ENCODE assay signal across 8 mouse cellular contexts in genomic region chr9:56635121-56635497, GRCm38 (mm10).
DNase-seq lines count a peak whose midpoint lies in the region; ATAC-seq and TF ChIP-seq lines count a peak whose summit lies in the region.

No protein-coding gene starts in this region.

- intact Hi-C loops in heart, adult 2 months (cut with DNase I): loop anchor here (5.0 to 10.0 kb wide), 3 partner anchors 220 to 423 kb away; partner anchors contain the start of genes Hmg20a and Peak1

- TF ChIP-seq POLR2A in cerebellum, adult 2 months (IDR thresholded peaks at IDR 0.05; ENCODE audit: borderline replicate concordance, insufficient read depth, low read length): no peak
- no peak for TF ChIP-seq POLR2A in heart, adult 2 months (IDR thresholded peaks at IDR 0.05; ENCODE audit: insufficient read depth, low read depth, low read length)

- H3K27ac ChIP-seq in cerebellum, adult 2 months (ENCODE audit: insufficient read depth, low read length): peak overlapping the region; percentile 86
- H3K27ac ChIP-seq in heart, adult 2 months: no peak overlapping the region
- no peak overlapping the region for H3K27ac ChIP-seq in kidney, embryonic 16.5 days (ENCODE audit: low read length)
- peak overlapping the region; percentile 89 for H3K27ac ChIP-seq in midbrain, embryonic 12.5 days (replicated peaks)

- H3K36me3 ChIP-seq in heart, adult 2 months (ENCODE audit: control insufficient read depth, insufficient read depth, low read length): no peaks in the 10 kb centered on the region
- no peaks in the 10 kb centered on the region for H3K36me3 ChIP-seq in kidney, embryonic 16.5 days (ENCODE audit: insufficient read depth, low read length)
- no peaks in the 10 kb centered on the region for H3K36me3 ChIP-seq in midbrain, embryonic 12.5 days

- peak overlapping the region; percentile 53 for H3K4me3 ChIP-seq in cerebellum, adult 2 months (replicated peaks; ENCODE audit: insufficient read depth, low read depth, low read length)
- peak overlapping the region; percentile 64 for H3K4me3 ChIP-seq in heart, adult 2 months
- H3K4me3 ChIP-seq in kidney, embryonic 16.5 days (ENCODE audit: low read length): peak overlapping the region; percentile 66
- peak overlapping the region; percentile 72 for H3K4me3 ChIP-seq in midbrain, embryonic 12.5 days

- peak overlapping the region; percentile 99 for H3K4me2 ChIP-seq in kidney, embryonic 16.5 days (replicated peaks; ENCODE audit: low read depth, low read length)
- H3K4me2 ChIP-seq in midbrain, embryonic 12.5 days (replicated peaks): peak overlapping the region; percentile 98

- H3K27me3 ChIP-seq in cerebellum, adult 2 months (ENCODE audit: control insufficient read depth, insufficient read depth, low read length): no peaks in the 10 kb centered on the region
- peaks cover 6% of the 10 kb centered on the region; the same call in 1 of the 2 replicates for H3K27me3 ChIP-seq in heart, adult 2 months (ENCODE audit: control insufficient read depth, insufficient read depth, low read length)
- peaks cover 40% of the 10 kb centered on the region for H3K27me3 ChIP-seq in kidney, embryonic 16.5 days (ENCODE audit: insufficient read depth, low read length)
- peaks cover 61% of the 10 kb centered on the region for H3K27me3 ChIP-seq in midbrain, embryonic 12.5 days

- peak overlapping the region; percentile 70 for H3K9ac ChIP-seq in heart, adult 2 months (ENCODE audit: low read depth, low read length)
- peak overlapping the region; percentile 74 for H3K9ac ChIP-seq in kidney, embryonic 16.5 days (replicated peaks; ENCODE audit: low read length)
- H3K9ac ChIP-seq in midbrain, embryonic 12.5 days (replicated peaks): peak overlapping the region; percentile 89

- H3K79me2 ChIP-seq in heart, adult 2 months (replicated peaks; ENCODE audit: control insufficient read depth, insufficient read depth, low read length): no peaks in the 10 kb centered on the region

- peak; percentile 67 for DNase-seq in retina, postnatal 1 day
- no peak for DNase-seq in retina, embryonic 14.5 days (ENCODE audit: low spot score)
- peak; percentile 61 to 80 for DNase-seq in cerebellum, adult 2 months
- peak in 1 of 2 experiments; percentile 39 for DNase-seq in heart, adult 2 months
- no peak for DNase-seq in thymus, adult 18-20 months

- no peak for TF ChIP-seq EP300 in heart, adult 2 months (IDR thresholded peaks at IDR 0.05; ENCODE audit: insufficient read depth, low read depth, low read length)

- H3K9me3 ChIP-seq in kidney, embryonic 16.5 days (ENCODE audit: low read length): no peaks in the 10 kb centered on the region
- H3K9me3 ChIP-seq in midbrain, embryonic 12.5 days: no peaks in the 10 kb centered on the region

- WGBS in cerebellum, adult 2 months: 0% methylated on average over 39 of the region's 40 CpGs
- under 1% methylated on average over 40 of the region's 40 CpGs for WGBS in heart, adult 2 months
- under 1% methylated on average over 36 of the region's 40 CpGs for WGBS in kidney, embryonic 16.5 days
- under 1% methylated on average over 38 of the region's 40 CpGs for WGBS in midbrain, embryonic 12.5 days

- H3K4me1 ChIP-seq in cerebellum, adult 2 months (ENCODE audit: control insufficient read depth, insufficient read depth, low read length): peaks cover 8% of the 10 kb centered on the region
- 0 out of 2 replicates have a peak, but pooled peaks cover 2% of the 10 kb centered on the region for H3K4me1 ChIP-seq in heart, adult 2 months (ENCODE audit: control insufficient read depth, insufficient read depth, low read length)
- peaks cover 17% of the 10 kb centered on the region for H3K4me1 ChIP-seq in kidney, embryonic 16.5 days (ENCODE audit: insufficient read depth, low read length)
- peaks cover 28% of the 10 kb centered on the region for H3K4me1 ChIP-seq in midbrain, embryonic 12.5 days

- peak; percentile 44 for ATAC-seq in kidney, embryonic 16.5 days (ENCODE audit: low FRiP score, low TSS enrichment)
- peak; percentile 13 for ATAC-seq in midbrain, embryonic 12.5 days (ENCODE audit: low FRiP score, low read depth)
- ATAC-seq in erythroid progenitor cell, adult 5-6 weeks (replicated peaks; ENCODE audit: low FRiP score, poor library complexity, severe bottlenecking): no peak

- TF ChIP-seq CTCF in cerebellum, adult 2 months (IDR thresholded peaks at IDR 0.05; ENCODE audit: borderline replicate concordance, insufficient read depth, low read depth, low read length): no peak
- no peak for TF ChIP-seq CTCF in heart, adult 2 months (IDR thresholded peaks at IDR 0.05)

Comparison
In these comparisons a context has a peak if more than half of its experiments do, and no peak if none do; other contexts are left out.
1. DNase-seq: peak in retina, postnatal 1 day (single experiment) and cerebellum, adult 2 months (2 of 2); none in retina, embryonic 14.5 days (single experiment) and thymus, adult 18-20 months (0 of 2).
2. H3K27ac ChIP-seq: peak in cerebellum, adult 2 months (single experiment) and midbrain, embryonic 12.5 days (single experiment); none in heart, adult 2 months (single experiment) and kidney, embryonic 16.5 days (single experiment).
3. Peak in every context shown above with its lines, with median percentiles within 50 percentile points of each other: H3K4me3 ChIP-seq and H3K9ac ChIP-seq.